Mouse (Mus musculus) forebrain, embryonic 15.5 days (tissue): Measurements from ENCODE around the gene Enpp6. TPM values are rescaled to one million over a fixed set of nuclear protein-coding genes. Genes with fewer than 3 reads are reported as not detected.

Source experiments
- ATAC-seq: fragments of 200-750 bp; cut with Nextera tagmentation; replicated peaks from 2 replicates; pipeline ENCODE4 v1.8.0; 2017; ENCODE audit warnings: mild to moderate bottlenecking, moderate TSS enrichment, moderate library complexity
- H3K27ac ChIP-seq: fragments of 300-500 bp; sonication (generic); replicated peaks from 2 replicates; pipeline ENCODE4 v1.5.1; 2015; ENCODE audit warnings: mild to moderate bottlenecking, inconsistent platforms
- H3K27me3 ChIP-seq: fragments of 300-500 bp; sonication (generic); 2 replicates; pipeline ENCODE4 v1.6.1; 2015; ENCODE audit warnings: inconsistent platforms
- H3K36me3 ChIP-seq: fragments of 300-500 bp; sonication (generic); 2 replicates; pipeline ENCODE4 v1.6.1; 2015; ENCODE audit warnings: mild to moderate bottlenecking, inconsistent platforms
- H3K4me1 ChIP-seq: fragments of 300-500 bp; sonication (generic); 2 replicates; pipeline ENCODE4 v1.6.1; 2015; ENCODE audit warnings: inconsistent platforms
- H3K4me2 ChIP-seq: fragments of 300-500 bp; sonication (generic); replicated peaks from 2 replicates; pipeline ENCODE4 v1.6.1; 2015; ENCODE audit warnings: mild to moderate bottlenecking, inconsistent platforms
- H3K4me3 ChIP-seq: fragments of 300-500 bp; sonication (generic); 2 replicates; pipeline ENCODE4 v1.5.1; 2015; ENCODE audit warnings: mild to moderate bottlenecking, inconsistent platforms
- H3K9ac ChIP-seq: fragments of 300-500 bp; sonication (generic); replicated peaks from 2 replicates; pipeline ENCODE4 v1.6.1; 2015; ENCODE audit warnings: mild to moderate bottlenecking, inconsistent platforms
- H3K9me3 ChIP-seq: fragments of 300-500 bp; sonication (generic); 2 replicates; pipeline ENCODE4 v1.6.1; 2016; ENCODE audit warnings: inconsistent platforms
- WGBS: fragments of 180-500 bp; shearing (Covaris S2); methylation state at CpG from one replicate; pipeline ENCODE4 v1.1.7; 2015; ENCODE audit warnings: mixed read lengths; 5-methylcytosine and 5-hydroxymethylcytosine counted together
- polyA plus RNA-seq: library from polyadenylated mRNA; unstranded; fragments of >200 nt; fragmentation: Nextera tagmentation; extraction: Ambion mirVana; gene quantifications from 2 replicates; pipeline ENCODE4 v1.2.1, GENCODE M21; 2015

Enpp6 gene
- 0.14 and 0.31 TPM in 2 replicates for polyA plus RNA-seq

- H3K4me3 ChIP-seq: no peak within 1 kb of the TSS
- no peaks in the 10 kb centered on the region for H3K4me1 ChIP-seq
- no peak within 1 kb of the TSS for H3K27ac ChIP-seq
- no peaks in the 10 kb centered on the region for H3K36me3 ChIP-seq
- H3K9me3 ChIP-seq: no peaks in the 10 kb centered on the region
- WGBS: 83% methylated on average over 8 of the region's 8 CpGs
- no peak within 1 kb of the TSS for H3K4me2 ChIP-seq
- H3K9ac ChIP-seq: no peak within 1 kb of the TSS
- no peak for ATAC-seq
- no peaks in the 10 kb centered on the region for H3K27me3 ChIP-seq
Observed at GRCm38 (mm10) chr8:46986386-46987140, at the start of gene Enpp6. Gene Enpp6 (plus strand): TSS chr8:46986887.

DNA sequence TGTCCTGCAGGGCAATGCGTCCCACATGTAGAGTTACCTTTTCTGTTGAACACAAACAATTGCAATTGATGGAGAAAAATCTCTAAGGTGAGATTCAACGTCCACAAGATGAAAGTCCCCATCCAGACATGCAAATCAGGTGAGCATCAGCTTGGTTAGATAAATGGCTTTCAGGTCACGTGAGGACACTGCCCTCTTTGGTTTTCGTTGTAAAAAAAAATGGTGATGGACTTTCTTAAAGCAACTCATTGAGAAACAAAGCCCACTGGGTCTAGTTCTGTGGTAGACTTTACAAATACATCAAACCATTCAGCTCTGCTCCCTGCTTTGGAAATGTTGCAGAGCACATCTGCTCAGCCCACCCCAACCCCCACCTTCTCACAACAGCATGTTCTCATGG is 48.5 kb upstream of the Enpp6 start:
- H3K27me3 ChIP-seq: no peaks in the 10 kb centered on the region
- no peak overlapping the region for H3K4me3 ChIP-seq
- H3K4me2 ChIP-seq: no peak overlapping the region
- 84% methylated on average over 4 of the region's 4 CpGs for WGBS
- no peaks in the 10 kb centered on the region for H3K36me3 ChIP-seq
- no peaks in the 10 kb centered on the region for H3K4me1 ChIP-seq
- no peak overlapping the region for H3K9ac ChIP-seq
- no peaks in the 10 kb centered on the region for H3K9me3 ChIP-seq
- no peak overlapping the region for H3K27ac ChIP-seq
- no peak for ATAC-seq

GRCm38 (mm10) chr8:46941295-46941694 is 45.4 kb upstream of the Enpp6 start:
- Histone ChIP-seq H3K9ac (no peak overlapping the region), H3K4me1 (no peaks in the 10 kb centered on the region), H3K27me3 (no peaks in the 10 kb centered on the region), H3K4me2 (no peak overlapping the region), H3K27ac (no peak overlapping the region), H3K4me3 (no peak overlapping the region), H3K9me3 (no peaks in the 10 kb centered on the region), H3K36me3 (no peaks in the 10 kb centered on the region)
- WGBS: 80% methylated on average over 11 of the region's 11 CpGs
- ATAC-seq: no peak

GRCm38 (mm10) chr8:46941731-46942650 is 44.7 kb upstream of the Enpp6 start:
- ATAC-seq: no peak
- Histone ChIP-seq H3K4me1 (no peaks in the 10 kb centered on the region), H3K4me2 (no peak overlapping the region), H3K27ac (no peak overlapping the region), H3K36me3 (no peaks in the 10 kb centered on the region), H3K9me3 (no peaks in the 10 kb centered on the region), H3K27me3 (no peaks in the 10 kb centered on the region), H3K9ac (no peak overlapping the region), H3K4me3 (no peak overlapping the region)
- WGBS: 78% methylated on average over 15 of the region's 15 CpGs

GRCm38 (mm10) chr8:46942651-46943024 is 44.0 kb upstream of the Enpp6 start:
- no peak for ATAC-seq
- no peak overlapping the region for H3K9ac ChIP-seq
- 82% methylated on average over 11 of the region's 11 CpGs for WGBS
- H3K4me2 ChIP-seq: no peak overlapping the region
- H3K27ac ChIP-seq: no peak overlapping the region
- no peaks in the 10 kb centered on the region for H3K9me3 ChIP-seq
- no peaks in the 10 kb centered on the region for H3K4me1 ChIP-seq
- H3K27me3 ChIP-seq: no peaks in the 10 kb centered on the region
- H3K4me3 ChIP-seq: no peak overlapping the region
- H3K36me3 ChIP-seq: no peaks in the 10 kb centered on the region

- H3K9ac ChIP-seq: no peak overlapping the region
- WGBS: 83% methylated on average over 4 of the region's 4 CpGs
- no peak overlapping the region for H3K4me3 ChIP-seq
- no peak overlapping the region for H3K27ac ChIP-seq
- ATAC-seq: no peak
- no peaks in the 10 kb centered on the region for H3K27me3 ChIP-seq
- H3K36me3 ChIP-seq: no peaks in the 10 kb centered on the region
- H3K9me3 ChIP-seq: no peaks in the 10 kb centered on the region
- H3K4me1 ChIP-seq: no peaks in the 10 kb centered on the region
- H3K4me2 ChIP-seq: no peak overlapping the region
Observed at GRCm38 (mm10) chr8:46943337-46943736, 43.4 kb upstream of the Enpp6 start.

DNA sequence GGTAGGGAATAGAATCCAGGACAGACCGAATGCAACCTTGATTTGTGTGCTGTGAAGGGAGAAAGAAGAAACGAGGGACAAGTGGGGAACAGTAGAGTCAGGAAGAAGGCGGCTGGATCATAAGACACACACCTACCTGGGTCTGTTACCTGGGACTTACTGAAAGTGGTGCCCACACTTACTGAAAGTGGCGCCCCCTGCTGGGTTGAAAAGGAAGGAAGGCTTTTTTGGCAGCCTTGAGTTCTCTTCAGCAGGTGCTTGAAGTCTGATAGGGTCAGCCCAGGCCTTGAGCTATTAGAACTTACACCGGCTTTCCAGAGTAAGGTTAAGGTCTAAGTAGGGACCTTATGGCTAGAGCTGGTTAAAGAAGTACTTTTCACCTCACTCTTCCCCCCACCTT is 40.5 kb upstream of the Enpp6 start:
- no peak for ATAC-seq
- no peaks in the 10 kb centered on the region for H3K9me3 ChIP-seq
- no peak overlapping the region for H3K27ac ChIP-seq
- no peak overlapping the region for H3K4me2 ChIP-seq
- WGBS: 78% methylated on average over 5 of the region's 5 CpGs
- H3K27me3 ChIP-seq: no peaks in the 10 kb centered on the region
- H3K9ac ChIP-seq: no peak overlapping the region
- no peaks in the 10 kb centered on the region for H3K4me1 ChIP-seq
- H3K4me3 ChIP-seq: no peak overlapping the region
- no peaks in the 10 kb centered on the region for H3K36me3 ChIP-seq

- H3K4me1 ChIP-seq: no peaks in the 10 kb centered on the region
- H3K4me3 ChIP-seq: no peak overlapping the region
- no peaks in the 10 kb centered on the region for H3K27me3 ChIP-seq
- no peak for ATAC-seq
- no peak overlapping the region for H3K4me2 ChIP-seq
- H3K36me3 ChIP-seq: no peaks in the 10 kb centered on the region
- no peak overlapping the region for H3K9ac ChIP-seq
- 85% methylated on average over 14 of the region's 14 CpGs for WGBS
- no peaks in the 10 kb centered on the region for H3K9me3 ChIP-seq
- H3K27ac ChIP-seq: no peak overlapping the region
Observed at GRCm38 (mm10) chr8:46948091-46948757, 38.5 kb upstream of the Enpp6 start.

DNA sequence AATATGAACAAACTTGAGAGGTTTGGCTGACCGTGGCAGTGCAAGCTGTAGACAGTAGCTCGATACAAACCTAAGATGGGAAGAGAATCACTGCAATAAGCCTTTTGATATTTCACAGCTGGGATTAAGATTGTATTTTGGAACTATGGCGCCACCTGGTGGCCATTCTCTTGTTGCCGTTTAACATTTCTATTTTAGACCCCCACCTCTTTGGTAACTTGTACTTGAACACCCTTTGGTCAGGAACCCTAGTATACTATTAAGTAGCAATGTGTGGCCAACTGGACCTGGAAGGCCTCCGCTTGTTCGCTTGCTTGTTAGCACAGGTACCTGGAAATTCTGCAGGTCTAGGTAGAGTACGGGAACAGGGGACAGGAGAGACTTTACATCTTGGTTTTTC is 33.2 kb upstream of the Enpp6 start:
- peak; percentile 57; the same call in 1 of the 2 replicates for ATAC-seq
- 19% methylated on average over 7 of the region's 7 CpGs for WGBS
- Histone ChIP-seq H3K36me3 (no peaks in the 10 kb centered on the region), H3K27ac (no peak overlapping the region), H3K9ac (no peak overlapping the region), H3K4me1 (no peaks in the 10 kb centered on the region), H3K4me3 (no peak overlapping the region), H3K4me2 (no peak overlapping the region), H3K27me3 (no peaks in the 10 kb centered on the region), H3K9me3 (no peaks in the 10 kb centered on the region)

GRCm38 (mm10) chr8:46962630-46963427 is 23.9 kb upstream of the Enpp6 start:
- H3K36me3 ChIP-seq: no peaks in the 10 kb centered on the region
- no peak for ATAC-seq
- no peak overlapping the region for H3K9ac ChIP-seq
- 44% methylated on average over 10 of the region's 10 CpGs for WGBS
- no peak overlapping the region for H3K4me3 ChIP-seq
- H3K27ac ChIP-seq: no peak overlapping the region
- H3K4me2 ChIP-seq: no peak overlapping the region
- H3K27me3 ChIP-seq: no peaks in the 10 kb centered on the region
- no peaks in the 10 kb centered on the region for H3K9me3 ChIP-seq
- no peaks in the 10 kb centered on the region for H3K4me1 ChIP-seq

DNA sequence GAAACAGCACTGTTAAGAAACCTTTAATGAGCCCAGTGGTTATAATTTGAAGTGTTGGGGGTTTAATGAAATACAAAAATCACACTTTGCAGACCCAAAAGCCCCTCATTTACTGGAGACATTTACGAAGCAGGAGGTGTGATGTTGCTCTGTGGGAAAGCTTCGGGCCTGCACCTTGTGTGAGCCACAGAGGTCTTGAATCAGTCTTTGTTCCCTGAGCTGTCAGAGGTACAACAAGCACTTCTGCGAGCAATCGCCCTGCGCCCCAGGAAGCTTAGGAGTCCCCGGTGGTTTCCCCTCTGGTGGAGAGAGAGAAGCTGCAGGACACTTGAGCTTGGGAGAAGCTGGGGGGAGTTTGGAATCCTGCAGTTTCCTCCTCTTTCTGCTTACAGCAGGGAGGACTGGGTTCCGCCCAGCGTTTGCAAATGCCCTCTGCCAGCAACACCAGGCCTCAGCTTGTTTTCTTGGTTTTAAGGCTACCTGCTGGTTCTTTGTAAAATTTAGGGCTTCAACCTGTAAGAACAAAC is 23.0 kb upstream of the Enpp6 start:
- Histone ChIP-seq H3K36me3 (no peaks in the 10 kb centered on the region), H3K4me2 (no peak overlapping the region), H3K27me3 (no peaks in the 10 kb centered on the region), H3K9ac (no peak overlapping the region), H3K4me1 (no peaks in the 10 kb centered on the region), H3K27ac (no peak overlapping the region), H3K4me3 (no peak overlapping the region), H3K9me3 (no peaks in the 10 kb centered on the region)
- ATAC-seq: no peak
- 16% methylated on average over 8 of the region's 8 CpGs for WGBS
